Mouse (Mus musculus): ENCODE measurements around the gene 9130213A22Rik.

- TF ChIP-seq GATA1 (IDR thresholded peaks at IDR 0.05; ENCODE audit: low read length), result no peak
- no peak for TF ChIP-seq TAL1 (IDR thresholded peaks at IDR 0.05; ENCODE audit: low read length)
These were observed 11.9 kb downstream of the 9130213A22Rik start for GRCm38 (mm10) chr11:69110319-69111046.
